Mouse (Mus musculus): Measurements from ENCODE around the gene Batf.

DNA sequence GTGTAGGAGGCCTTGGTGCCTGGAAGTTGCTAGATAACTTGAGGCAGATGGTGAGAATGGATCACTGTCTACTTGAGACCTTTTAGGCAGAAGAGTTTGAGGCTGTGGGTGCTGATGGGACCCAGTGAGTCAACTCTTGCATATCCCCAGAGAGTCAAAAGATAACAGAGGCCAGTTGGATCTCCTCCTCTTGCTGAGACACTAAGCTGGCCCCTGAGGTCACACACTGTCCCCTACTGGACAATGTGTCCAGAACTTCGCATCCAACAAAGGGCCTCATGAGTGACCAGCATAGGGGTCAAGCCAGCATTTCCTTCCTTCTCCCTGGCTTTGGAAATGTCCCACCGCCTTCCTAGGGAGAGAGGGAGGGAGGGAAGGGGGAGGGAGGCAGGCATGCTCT is 6.7 kb upstream of the Batf start:
- TF ChIP-seq CTCF (IDR thresholded peaks at IDR 0.05; ENCODE audit: low read depth, low read length) (no peak), GATA1 (IDR thresholded peaks at IDR 0.05; ENCODE audit: borderline replicate concordance, low read length) (no peak), TAL1 (conservative IDR thresholded peaks at IDR 0.05; ENCODE audit: low read depth, low read length) (no peak)

Data from G1E (cell line).